Mouse (Mus musculus): ENCODE measurements around the gene Elp6. TPM values are rescaled to one million over a fixed set of nuclear protein-coding genes. Genes with fewer than 3 reads are reported as not detected.

The Elp6 gene
- polyA plus RNA-seq, 1 experiment from 2014 or later, result 21.0 TPM

GRCm38 (mm10) chr9:110287321-110287924 is 17.6 kb upstream of the Elp6 start:
- Histone ChIP-seq H3K4me3 (replicated peaks) (no peak overlapping the region), H3K9ac (no peak overlapping the region), H3K27me3 (replicated peaks) (no peaks in the 10 kb centered on the region), H3K4me2 (no peak overlapping the region), H3K9me3 (no peaks in the 10 kb centered on the region), H3K4me1 (no peaks in the 10 kb centered on the region), H3K36me3 (no peaks in the 10 kb centered on the region), H3K27ac (no peak overlapping the region)
- 79% methylated on average over 7 of the region's 7 CpGs for WGBS
- no peak for ATAC-seq (ENCODE audit: insufficient read depth, low FRiP score, low read depth)

- Histone ChIP-seq H3K4me1 (no peaks in the 10 kb centered on the region), H3K9me3 (no peaks in the 10 kb centered on the region), H3K27ac (no peak overlapping the region), H3K4me3 (replicated peaks) (no peak overlapping the region), H3K36me3 (no peaks in the 10 kb centered on the region), H3K4me2 (no peak overlapping the region), H3K27me3 (replicated peaks) (no peaks in the 10 kb centered on the region), H3K9ac (no peak overlapping the region)
- 68% methylated on average over 12 of the region's 12 CpGs for WGBS
- ATAC-seq (ENCODE audit: insufficient read depth, low FRiP score, low read depth), result no peak
Measured at GRCm38 (mm10) chr9:110293254-110293718, 11.7 kb upstream of the Elp6 start.

GRCm38 (mm10) chr9:110293873-110294415 is 11.0 kb upstream of the Elp6 start:
- Histone ChIP-seq H3K9me3 (no peaks in the 10 kb centered on the region), H3K4me3 (replicated peaks) (no peak overlapping the region), H3K27me3 (replicated peaks) (no peaks in the 10 kb centered on the region), H3K9ac (no peak overlapping the region), H3K4me1 (no peaks in the 10 kb centered on the region), H3K27ac (no peak overlapping the region), H3K4me2 (no peak overlapping the region), H3K36me3 (no peaks in the 10 kb centered on the region)
- ATAC-seq (ENCODE audit: insufficient read depth, low FRiP score, low read depth), result no peak
- WGBS, result 83% methylated on average over 13 of the region's 13 CpGs

- Histone ChIP-seq H3K4me1 (no peaks in the 10 kb centered on the region), H3K27me3 (replicated peaks) (no peaks in the 10 kb centered on the region), H3K9me3 (no peaks in the 10 kb centered on the region), H3K4me3 (replicated peaks) (no peak overlapping the region), H3K36me3 (no peaks in the 10 kb centered on the region), H3K4me2 (no peak overlapping the region), H3K9ac (no peak overlapping the region), H3K27ac (no peak overlapping the region)
- 53% methylated on average over 3 of the region's 3 CpGs for WGBS
- ATAC-seq (ENCODE audit: insufficient read depth, low FRiP score, low read depth), result no peak
Measured at GRCm38 (mm10) chr9:110294786-110295185, 10.2 kb upstream of the Elp6 start.

- no peak overlapping the region for H3K9ac ChIP-seq
- no peak for ATAC-seq (ENCODE audit: insufficient read depth, low FRiP score, low read depth)
- no peaks in the 10 kb centered on the region for H3K4me1 ChIP-seq
- no peak overlapping the region for H3K4me3 ChIP-seq (replicated peaks)
- H3K4me2 ChIP-seq, result no peak overlapping the region
- 5% methylated on average over 5 of the region's 5 CpGs for WGBS
- no peak overlapping the region for H3K27ac ChIP-seq
- H3K27me3 ChIP-seq (replicated peaks), result no peaks in the 10 kb centered on the region
- no peaks in the 10 kb centered on the region for H3K36me3 ChIP-seq
- no peaks in the 10 kb centered on the region for H3K9me3 ChIP-seq
Measured at GRCm38 (mm10) chr9:110296867-110297627, 7.9 kb upstream of the Elp6 start.

- H3K27me3 ChIP-seq (replicated peaks), result no peaks in the 10 kb centered on the region
- peak overlapping the region; percentile 55 for H3K9ac ChIP-seq
- peak overlapping the region; percentile 63 for H3K4me3 ChIP-seq (replicated peaks)
- no peaks in the 10 kb centered on the region for H3K36me3 ChIP-seq
- WGBS, result 3% methylated on average over 4 of the region's 4 CpGs
- ATAC-seq (ENCODE audit: insufficient read depth, low FRiP score, low read depth), result no peak
- H3K4me2 ChIP-seq, result peak overlapping the region; percentile 81
- no peaks in the 10 kb centered on the region for H3K9me3 ChIP-seq
- H3K4me1 ChIP-seq, result no peaks in the 10 kb centered on the region; the same call in 1 of the 2 replicates
- peak overlapping the region; percentile 94 for H3K27ac ChIP-seq
Measured at GRCm38 (mm10) chr9:110304516-110304915, 457 bp upstream of the Elp6 start.

- WGBS, result 89% methylated on average over 5 of the region's 5 CpGs
- no peaks in the 10 kb centered on the region for H3K9me3 ChIP-seq
- no peak overlapping the region for H3K9ac ChIP-seq
- H3K36me3 ChIP-seq, result peaks cover 10% of the 10 kb centered on the region
- no peak for ATAC-seq (ENCODE audit: insufficient read depth, low FRiP score, low read depth)
- no peaks in the 10 kb centered on the region for H3K27me3 ChIP-seq (replicated peaks)
- no peaks in the 10 kb centered on the region; the same call in 1 of the 2 replicates for H3K4me1 ChIP-seq
- H3K4me3 ChIP-seq (replicated peaks), result no peak overlapping the region
- H3K4me2 ChIP-seq, result 0 out of 2 replicates have a peak overlapping the region, but pooled peaks have one; percentile 81
- no peak overlapping the region for H3K27ac ChIP-seq
Measured at GRCm38 (mm10) chr9:110306371-110306770, 1.4 kb downstream of the Elp6 start.

GRCm38 (mm10) chr9:110314706-110315105 is 9.7 kb downstream of the Elp6 start:
- WGBS, result 83% methylated on average over 5 of the region's 5 CpGs
- Histone ChIP-seq H3K36me3 (peaks cover 18% of the 10 kb centered on the region), H3K9ac (no peak overlapping the region), H3K4me3 (replicated peaks) (no peak overlapping the region), H3K27ac (no peak overlapping the region), H3K27me3 (replicated peaks) (no peaks in the 10 kb centered on the region), H3K4me2 (no peak overlapping the region), H3K9me3 (no peaks in the 10 kb centered on the region), H3K4me1 (no peaks in the 10 kb centered on the region)
- ATAC-seq (ENCODE audit: insufficient read depth, low FRiP score, low read depth), result no peak

- WGBS, result 86% methylated on average over 6 of the region's 6 CpGs
- H3K9me3 ChIP-seq, result no peaks in the 10 kb centered on the region
- no peak overlapping the region for H3K4me2 ChIP-seq
- peaks cover 15% of the 10 kb centered on the region; the same call in 1 of the 2 replicates for H3K36me3 ChIP-seq
- H3K9ac ChIP-seq, result no peak overlapping the region
- no peak for ATAC-seq (ENCODE audit: insufficient read depth, low FRiP score, low read depth)
- H3K4me1 ChIP-seq, result no peaks in the 10 kb centered on the region
- H3K4me3 ChIP-seq (replicated peaks), result no peak overlapping the region
- no peak overlapping the region for H3K27ac ChIP-seq
- no peaks in the 10 kb centered on the region for H3K27me3 ChIP-seq (replicated peaks)
Measured at GRCm38 (mm10) chr9:110315410-110315809, 10.4 kb downstream of the Elp6 start.

GRCm38 (mm10) chr9:110315904-110316303 is 10.9 kb downstream of the Elp6 start:
- ATAC-seq (ENCODE audit: insufficient read depth, low FRiP score, low read depth), result no peak
- peaks cover 16% of the 10 kb centered on the region; the same call in 1 of the 2 replicates for H3K36me3 ChIP-seq
- 93% methylated on average over 8 of the region's 8 CpGs for WGBS

GRCm38 (mm10) chr9:110316503-110316902 is 11.5 kb downstream of the Elp6 start:
- peaks cover 19% of the 10 kb centered on the region; the same call in 1 of the 2 replicates for H3K36me3 ChIP-seq
- ATAC-seq (ENCODE audit: insufficient read depth, low FRiP score, low read depth), result no peak
- H3K27ac ChIP-seq, result no peak overlapping the region
- H3K4me1 ChIP-seq, result no peaks in the 10 kb centered on the region
- no peak overlapping the region for H3K4me2 ChIP-seq
- WGBS, result 91% methylated on average over 8 of the region's 8 CpGs
- no peaks in the 10 kb centered on the region for H3K9me3 ChIP-seq
- H3K27me3 ChIP-seq (replicated peaks), result no peaks in the 10 kb centered on the region
- no peak overlapping the region for H3K9ac ChIP-seq
- H3K4me3 ChIP-seq (replicated peaks), result no peak overlapping the region

More at GRCm38 (mm10) chr9:110315904-110316303, 10.9 kb downstream of the Elp6 start:
- Histone ChIP-seq H3K4me2 (no peak overlapping the region), H3K4me1 (no peaks in the 10 kb centered on the region), H3K4me3 (replicated peaks) (no peak overlapping the region), H3K27me3 (replicated peaks) (no peaks in the 10 kb centered on the region), H3K9me3 (no peaks in the 10 kb centered on the region), H3K9ac (no peak overlapping the region), H3K27ac (no peak overlapping the region)

GRCm38 (mm10) chr9:110320769-110321168 is 15.8 kb downstream of the Elp6 start:
- H3K27ac ChIP-seq, result no peak overlapping the region
- H3K4me2 ChIP-seq, result no peak overlapping the region
- no peaks in the 10 kb centered on the region for H3K9me3 ChIP-seq
- H3K4me3 ChIP-seq (replicated peaks), result no peak overlapping the region
- ATAC-seq (ENCODE audit: insufficient read depth, low FRiP score, low read depth), result no peak
- no peak overlapping the region for H3K9ac ChIP-seq
- peaks cover 19% of the 10 kb centered on the region; the same call in 1 of the 2 replicates for H3K36me3 ChIP-seq
- WGBS, result 90% methylated on average over 10 of the region's 10 CpGs
- no peaks in the 10 kb centered on the region for H3K4me1 ChIP-seq
- no peaks in the 10 kb centered on the region for H3K27me3 ChIP-seq (replicated peaks)
